Mouse (Mus musculus) embryonic facial prominence, embryonic 10.5 days (tissue): ENCODE data around the gene Acadsb. TPM values are rescaled to one million over a fixed set of nuclear protein-coding genes. Genes with fewer than 3 reads are reported as not detected.
A peak's percentile ranks its signal among the peaks of the same experiment; 100 is the strongest.
"Not testable (repeated sequence)": the region's sequence is repeated elsewhere in the genome, so short reads cannot be mapped to it uniquely, and the experiment has no call there.

Experiments used
- DNase-seq: peaks from one replicate; pipeline ENCODE4 v3.0.0-alpha.2; 2017; ENCODE audit warnings: low spot score
- H3K27ac ChIP-seq: fragments of 300-500 bp; sonication (generic); replicated peaks from 2 replicates; pipeline ENCODE4 v1.5.1; 2016; ENCODE audit warnings: mild to moderate bottlenecking
- H3K27me3 ChIP-seq: fragments of 300-500 bp; sonication (generic); replicated peaks from 2 replicates; pipeline ENCODE4 v1.6.1; 2016; ENCODE audit warnings: low read depth, mild to moderate bottlenecking; ENCODE audit not compliant: poor library complexity, severe bottlenecking
- H3K36me3 ChIP-seq: fragments of 300-500 bp; sonication (generic); replicated peaks from 2 replicates; pipeline ENCODE4 v1.6.1; 2016; ENCODE audit warnings: mild to moderate bottlenecking, moderate library complexity
- H3K4me1 ChIP-seq: fragments of 300-500 bp; sonication (generic); 2 replicates; pipeline ENCODE4 v1.6.1; 2016
- H3K4me3 ChIP-seq: fragments of 300-500 bp; sonication (generic); 2 replicates; pipeline ENCODE4 v1.5.1; 2016; ENCODE audit warnings: mild to moderate bottlenecking, moderate library complexity
- H3K9me3 ChIP-seq: fragments of 300-500 bp; sonication (generic); 2 replicates; pipeline ENCODE4 v1.6.1; 2016; ENCODE audit warnings: mild to moderate bottlenecking
- WGBS: fragments of 180-500 bp; shearing (Covaris S2); methylation state at CpG from one replicate; pipeline ENCODE4 v1.1.7; 2016; 5-methylcytosine and 5-hydroxymethylcytosine counted together
- polyA plus RNA-seq: library from polyadenylated mRNA; unstranded; fragments of >200 nt; fragmentation: Nextera tagmentation; extraction: Ambion mirVana; gene quantifications from 2 replicates; pipeline ENCODE4 v1.2.1, GENCODE M21; 2016

Gene Acadsb
- polyA plus RNA-seq, 1 experiment from 2014 or later: 67.4 TPM

GRCm38 (mm10) chr7:131411941-131412270 is 1.5 kb downstream of the Acadsb start:
- no peak for DNase-seq
- Histone ChIP-seq H3K4me1 (peaks cover 18% of the 10 kb centered on the region), H3K27me3 (no peaks in the 10 kb centered on the region), H3K36me3 (peaks cover 3% of the 10 kb centered on the region; the same call in 1 of the 2 replicates), H3K27ac (no peak overlapping the region), H3K9me3 (no peaks in the 10 kb centered on the region), H3K4me3 (no peak overlapping the region; the same call in 1 of the 2 replicates)
- WGBS: 74% methylated on average over 2 of the region's 2 CpGs

- not testable (repeated sequence) for H3K27me3 ChIP-seq, H3K27ac ChIP-seq, H3K4me1 ChIP-seq, H3K4me3 ChIP-seq, H3K36me3 ChIP-seq, DNase-seq, H3K9me3 ChIP-seq
Observed at GRCm38 (mm10) chr7:131416742-131417141, 6.3 kb downstream of the Acadsb start.

DNA sequence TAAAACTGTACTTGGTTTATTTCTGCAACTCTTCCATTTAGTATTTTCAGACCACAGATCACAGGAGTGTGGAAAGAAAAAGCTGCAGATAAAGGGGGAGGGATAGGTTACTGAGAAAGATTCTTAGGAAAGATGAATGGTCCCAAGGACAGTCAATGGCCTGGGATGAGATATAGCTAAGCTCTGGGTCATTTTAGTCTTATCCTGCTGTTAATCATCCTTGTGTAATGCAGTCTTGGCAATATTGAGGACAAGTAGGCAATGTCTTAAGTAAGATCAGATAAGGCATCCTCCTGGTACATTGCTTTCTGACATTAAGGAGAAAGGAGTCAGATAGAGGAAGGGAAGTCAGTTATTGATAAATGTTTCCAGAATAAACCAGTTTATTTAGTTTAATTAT is 7.2 kb downstream of the Acadsb start:
- Histone ChIP-seq H3K27ac (no peak overlapping the region), H3K4me3 (no peak overlapping the region), H3K27me3 (no peaks in the 10 kb centered on the region), H3K4me1 (no peaks in the 10 kb centered on the region), H3K36me3 (no peaks in the 10 kb centered on the region), H3K9me3 (no peaks in the 10 kb centered on the region)
- no peak for DNase-seq

DNA sequence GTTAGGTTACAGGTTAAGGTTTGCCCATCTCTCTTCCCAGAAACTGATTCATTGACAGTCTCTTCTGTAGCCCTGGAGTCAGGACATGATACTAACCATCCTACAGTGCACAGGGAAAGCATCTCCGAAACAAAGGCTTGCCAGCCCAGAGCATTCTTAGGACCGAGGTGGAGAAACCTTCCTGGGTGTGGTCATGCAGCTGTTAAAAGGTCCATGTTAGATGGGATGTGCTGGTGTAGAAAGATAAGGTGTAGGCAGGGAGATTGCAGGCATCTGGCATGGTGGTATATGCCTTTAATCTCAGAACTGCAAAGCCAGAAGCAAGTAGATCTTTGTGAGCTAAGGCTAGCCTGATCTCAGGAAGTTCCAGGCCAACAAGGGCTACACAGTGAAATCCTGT is 14.5 kb downstream of the Acadsb start:
- 91% methylated on average over 2 of the region's 2 CpGs for WGBS
- Histone ChIP-seq H3K9me3 (no peaks in the 10 kb centered on the region), H3K27me3 (no peaks in the 10 kb centered on the region), H3K4me1 (no peaks in the 10 kb centered on the region), H3K27ac (no peak overlapping the region), H3K36me3 (peaks cover 14% of the 10 kb centered on the region), H3K4me3 (no peak overlapping the region)
- DNase-seq: no peak

DNA sequence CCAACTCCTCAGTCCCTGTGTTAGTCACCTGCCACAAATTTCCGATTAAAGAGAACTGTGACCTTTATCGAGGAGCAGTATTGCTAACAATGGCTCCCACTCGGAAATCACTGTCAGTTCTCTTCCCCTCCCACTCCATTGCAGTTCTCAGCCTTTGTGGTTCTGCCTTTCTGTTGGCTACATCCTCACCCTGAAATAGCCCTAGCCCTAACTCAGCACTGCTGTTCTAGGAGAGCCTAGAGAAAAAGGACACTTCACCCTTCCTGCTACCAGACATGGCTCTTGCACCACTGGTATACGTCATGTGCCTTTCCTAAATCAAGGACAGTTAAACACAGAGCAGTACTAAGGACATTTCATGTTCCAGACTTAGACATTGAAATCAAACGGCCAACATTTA is 16.9 kb downstream of the Acadsb start:
- DNase-seq: no peak
- Histone ChIP-seq H3K9me3 (no peaks in the 10 kb centered on the region), H3K4me3 (no peak overlapping the region), H3K27me3 (no peaks in the 10 kb centered on the region), H3K27ac (no peak overlapping the region), H3K4me1 (no peaks in the 10 kb centered on the region), H3K36me3 (peaks cover 25% of the 10 kb centered on the region)
- WGBS: 91% methylated on average over 5 of the region's 5 CpGs

- no peak overlapping the region for H3K27ac ChIP-seq
- DNase-seq: peak; percentile 44
Observed at GRCm38 (mm10) chr7:131432244-131432643, 21.8 kb downstream of the Acadsb start.

DNA sequence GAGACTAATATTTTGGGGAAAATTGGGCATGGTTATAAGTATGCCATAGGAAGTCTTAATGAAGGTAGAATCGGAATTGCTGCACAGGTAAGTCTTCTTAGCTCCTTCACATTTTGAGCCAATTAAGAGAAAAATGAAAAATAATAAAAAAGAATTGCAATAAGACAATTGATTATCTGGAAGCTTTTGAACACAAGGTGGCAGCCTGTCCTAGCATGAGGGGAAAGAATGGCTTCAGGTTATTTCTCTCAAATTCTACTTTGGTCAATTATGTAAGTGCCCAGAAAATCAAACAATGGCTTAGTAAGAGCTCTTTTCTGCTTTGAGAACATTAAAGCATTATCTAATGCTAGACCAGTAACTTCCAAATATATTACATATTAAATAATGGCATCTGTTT is 23.9 kb downstream of the Acadsb start:
- Histone ChIP-seq H3K27me3 (no peaks in the 10 kb centered on the region), H3K4me1 (no peaks in the 10 kb centered on the region), H3K36me3 (peaks cover 14% of the 10 kb centered on the region), H3K27ac (no peak overlapping the region), H3K4me3 (no peak overlapping the region), H3K9me3 (no peaks in the 10 kb centered on the region)
- no peak for DNase-seq
- WGBS: 88% methylated on average over 1 of the region's 1 CpGs

More at GRCm38 (mm10) chr7:131432244-131432643, 21.8 kb downstream of the Acadsb start:
- Histone ChIP-seq H3K9me3 (no peaks in the 10 kb centered on the region), H3K4me3 (no peak overlapping the region), H3K27me3 (no peaks in the 10 kb centered on the region), H3K4me1 (no peaks in the 10 kb centered on the region), H3K36me3 (peaks cover 18% of the 10 kb centered on the region)
- WGBS: 12% methylated on average over 1 of the region's 1 CpGs

DNA sequence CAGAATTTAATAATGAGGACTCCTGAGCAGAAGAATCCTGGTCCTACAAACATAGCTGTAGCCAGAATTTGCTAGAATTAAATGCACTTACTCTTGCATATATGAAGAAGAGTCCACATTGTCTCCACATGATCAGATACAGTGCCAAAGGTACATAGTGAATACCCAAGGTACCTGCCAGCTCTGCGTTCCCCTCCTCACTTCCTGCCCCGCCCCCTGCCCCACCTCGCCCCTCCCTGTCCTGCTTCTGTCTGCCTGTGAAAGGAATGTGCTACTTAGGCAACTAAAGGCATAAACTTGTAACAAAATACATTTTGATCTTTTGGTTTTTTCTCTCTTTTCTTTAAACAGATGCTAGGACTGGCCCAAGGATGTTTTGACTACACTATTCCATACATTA is 26.6 kb downstream of the Acadsb start:
- H3K27ac ChIP-seq: no peak overlapping the region
- H3K4me3 ChIP-seq: no peak overlapping the region
- H3K9me3 ChIP-seq: no peaks in the 10 kb centered on the region
- no peaks in the 10 kb centered on the region for H3K4me1 ChIP-seq
- DNase-seq: no peak
- no peaks in the 10 kb centered on the region for H3K27me3 ChIP-seq
- peaks cover 3% of the 10 kb centered on the region for H3K36me3 ChIP-seq
- WGBS: 63% methylated on average over 3 of the region's 3 CpGs

DNA sequence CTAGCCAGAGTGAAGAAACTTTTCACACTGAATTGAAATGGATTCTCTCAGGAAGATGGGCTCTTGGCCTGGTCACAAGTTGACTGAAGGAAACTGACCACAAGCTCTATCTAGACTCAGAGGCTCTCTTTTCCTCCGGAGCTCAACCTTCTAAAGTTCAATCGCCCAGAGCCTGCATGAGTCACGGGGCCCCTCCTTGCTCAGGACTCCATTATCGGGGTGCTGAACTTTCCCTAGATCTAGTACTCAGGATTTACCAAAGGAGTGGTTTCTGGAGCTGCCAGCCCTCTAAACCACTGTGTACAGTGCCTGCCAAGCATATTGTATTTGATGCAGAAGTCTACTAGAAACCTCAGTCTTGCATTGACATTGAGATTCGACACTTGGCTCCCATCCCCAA is 46.3 kb downstream of the Acadsb start:
- peaks cover under 1% of the 10 kb centered on the region; the same call in 1 of the 2 replicates for H3K9me3 ChIP-seq
- no peak for DNase-seq
- no peaks in the 10 kb centered on the region for H3K36me3 ChIP-seq
- H3K4me1 ChIP-seq: no peaks in the 10 kb centered on the region
- no peaks in the 10 kb centered on the region for H3K27me3 ChIP-seq
- no peak overlapping the region for H3K4me3 ChIP-seq
- no peak overlapping the region for H3K27ac ChIP-seq
- WGBS: 89% methylated on average over 5 of the region's 5 CpGs

DNA sequence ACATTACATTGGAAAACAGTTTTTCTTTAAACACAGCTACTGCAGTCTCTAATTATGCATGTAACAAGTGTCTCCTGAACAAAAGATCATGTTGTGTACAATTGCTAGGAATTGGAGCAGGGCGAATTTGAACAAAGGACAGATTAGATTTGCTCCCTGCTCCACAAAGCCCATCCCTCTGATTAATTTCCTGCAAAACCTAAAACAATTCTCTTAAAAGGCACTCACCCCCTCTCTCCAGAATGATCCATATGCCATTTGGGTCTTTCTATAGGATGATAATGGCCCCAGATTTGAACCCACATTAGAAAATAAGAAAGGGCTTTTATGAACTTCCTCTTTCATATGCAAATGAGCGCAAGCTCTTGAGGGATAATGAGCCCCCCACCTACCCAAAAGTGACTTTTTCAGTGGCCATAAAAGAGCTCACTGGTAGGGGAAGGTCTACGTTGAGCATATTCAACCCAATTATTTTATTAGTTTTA is 54.8 kb downstream of the Acadsb start:
- Histone ChIP-seq H3K27me3 (peaks cover 38% of the 10 kb centered on the region), H3K27ac (no peak overlapping the region), H3K36me3 (no peaks in the 10 kb centered on the region), H3K9me3 (peaks cover 9% of the 10 kb centered on the region; the same call in 1 of the 2 replicates), H3K4me3 (no peak overlapping the region), H3K4me1 (peaks cover 15% of the 10 kb centered on the region)
- WGBS: 43% methylated on average over 3 of the region's 3 CpGs
- DNase-seq: no peak

GRCm38 (mm10) chr7:131465735-131466134 is 55.3 kb downstream of the Acadsb start:
- peaks cover 38% of the 10 kb centered on the region for H3K27me3 ChIP-seq
- H3K4me1 ChIP-seq: peaks cover 15% of the 10 kb centered on the region
- H3K36me3 ChIP-seq: no peaks in the 10 kb centered on the region
- peak overlapping the region; percentile 21; the same call in 1 of the 2 replicates for H3K27ac ChIP-seq
- no peak overlapping the region for H3K4me3 ChIP-seq
- no peak for DNase-seq
- peaks cover 9% of the 10 kb centered on the region; the same call in 1 of the 2 replicates for H3K9me3 ChIP-seq
- 37% methylated on average over 3 of the region's 3 CpGs for WGBS

GRCm38 (mm10) chr7:131467312-131467711 is 56.9 kb downstream of the Acadsb start:
- DNase-seq: no peak
- Histone ChIP-seq H3K9me3 (0 out of 2 replicates have a peak, but pooled peaks cover 6% of the 10 kb centered on the region), H3K27ac (no peak overlapping the region), H3K27me3 (peaks cover 38% of the 10 kb centered on the region), H3K4me1 (peaks cover 15% of the 10 kb centered on the region), H3K4me3 (no peak overlapping the region), H3K36me3 (no peaks in the 10 kb centered on the region)
- 81% methylated on average over 3 of the region's 3 CpGs for WGBS

DNA sequence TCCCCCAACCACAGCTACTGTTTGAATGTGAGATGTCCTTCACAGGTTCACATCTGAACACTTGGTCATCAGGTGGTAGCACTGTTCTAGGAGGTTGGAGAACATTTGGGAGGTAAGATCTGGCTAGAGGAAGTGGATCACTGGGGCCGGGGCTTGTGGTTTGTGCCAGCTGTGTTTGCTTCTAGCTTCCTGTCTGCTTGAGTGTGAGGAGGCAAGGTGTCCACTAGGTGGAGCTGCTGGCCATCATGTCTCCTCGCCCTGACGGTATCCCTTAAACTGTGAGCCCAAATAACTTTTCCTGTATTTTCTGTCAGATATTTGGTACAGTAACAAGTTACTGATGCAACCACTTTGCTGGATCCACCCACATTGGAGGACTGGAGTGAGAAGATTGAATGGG is 59.1 kb downstream of the Acadsb start:
- H3K27me3 ChIP-seq: peaks cover 33% of the 10 kb centered on the region
- H3K36me3 ChIP-seq: no peaks in the 10 kb centered on the region
- H3K4me1 ChIP-seq: peaks cover 15% of the 10 kb centered on the region
- no peak for DNase-seq
- H3K9me3 ChIP-seq: 0 out of 2 replicates have a peak, but pooled peaks cover 6% of the 10 kb centered on the region
- 64% methylated on average over 3 of the region's 3 CpGs for WGBS
- no peak overlapping the region for H3K27ac ChIP-seq
- H3K4me3 ChIP-seq: no peak overlapping the region

DNA sequence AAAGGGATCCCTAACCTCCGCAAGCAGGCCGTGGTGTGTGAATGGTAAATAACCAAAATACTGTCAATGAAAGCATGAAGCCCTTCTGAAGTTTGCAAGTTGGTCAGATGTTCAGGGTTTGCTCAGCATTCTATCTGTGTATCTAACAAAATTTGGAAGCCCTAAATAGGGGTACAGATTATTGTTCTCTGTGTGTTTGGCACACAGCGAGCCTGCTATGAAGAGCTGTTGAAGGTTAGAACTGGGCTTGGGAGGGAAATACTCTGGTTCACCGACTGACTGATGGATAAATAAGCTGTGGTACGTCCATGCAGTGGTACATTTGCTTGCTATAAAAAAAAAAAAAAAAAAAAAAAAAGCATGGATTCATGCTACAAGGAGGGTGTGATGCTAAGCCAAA is 61.1 kb downstream of the Acadsb start:
- Histone ChIP-seq H3K27me3 (peaks cover 41% of the 10 kb centered on the region), H3K9me3 (0 out of 2 replicates have a peak, but pooled peaks cover 6% of the 10 kb centered on the region), H3K27ac (no peak overlapping the region), H3K4me3 (no peak overlapping the region), H3K36me3 (no peaks in the 10 kb centered on the region), H3K4me1 (peaks cover 5% of the 10 kb centered on the region; the same call in 1 of the 2 replicates)
- no peak for DNase-seq
- WGBS: 93% methylated on average over 5 of the region's 5 CpGs
